Mouse (Mus musculus) hematopoietic stem cell, adult 5-6 weeks (primary cell): ENCODE results near the gene Ercc6l. TPM values are rescaled to one million over a fixed set of nuclear protein-coding genes. Genes with fewer than 3 reads are reported as not detected.

ENCODE experiments used
- ATAC-seq, 2 experiments: fragments of 125-278 bp in 1 of 2; replicated peaks in 1 of 2; 2 replicates each; pipeline ENCODE4 v1.8.0; 2016 to 2017; ENCODE audit warnings: inconsistent platforms in 2 of 2, mild to moderate bottlenecking in 2 of 2, moderate number of reproducible peaks in 2 of 2, low read depth in 1 of 2, moderate TSS enrichment in 1 of 2; ENCODE audit not compliant: low FRiP score in 2 of 2, poor library complexity in 2 of 2, severe bottlenecking in 2 of 2, insufficient read depth in 1 of 2, low TSS enrichment in 1 of 2
- total RNA-seq: library from RNA; stranded (forward); fragments of 172-1452, 232-1000 nt; gene quantifications from 2 replicates; pipeline ENCODE4 v1.2.3, GENCODE M21; 2017

Ercc6l gene
- 18.9 and 25.4 TPM in 2 replicates for total RNA-seq

DNA sequence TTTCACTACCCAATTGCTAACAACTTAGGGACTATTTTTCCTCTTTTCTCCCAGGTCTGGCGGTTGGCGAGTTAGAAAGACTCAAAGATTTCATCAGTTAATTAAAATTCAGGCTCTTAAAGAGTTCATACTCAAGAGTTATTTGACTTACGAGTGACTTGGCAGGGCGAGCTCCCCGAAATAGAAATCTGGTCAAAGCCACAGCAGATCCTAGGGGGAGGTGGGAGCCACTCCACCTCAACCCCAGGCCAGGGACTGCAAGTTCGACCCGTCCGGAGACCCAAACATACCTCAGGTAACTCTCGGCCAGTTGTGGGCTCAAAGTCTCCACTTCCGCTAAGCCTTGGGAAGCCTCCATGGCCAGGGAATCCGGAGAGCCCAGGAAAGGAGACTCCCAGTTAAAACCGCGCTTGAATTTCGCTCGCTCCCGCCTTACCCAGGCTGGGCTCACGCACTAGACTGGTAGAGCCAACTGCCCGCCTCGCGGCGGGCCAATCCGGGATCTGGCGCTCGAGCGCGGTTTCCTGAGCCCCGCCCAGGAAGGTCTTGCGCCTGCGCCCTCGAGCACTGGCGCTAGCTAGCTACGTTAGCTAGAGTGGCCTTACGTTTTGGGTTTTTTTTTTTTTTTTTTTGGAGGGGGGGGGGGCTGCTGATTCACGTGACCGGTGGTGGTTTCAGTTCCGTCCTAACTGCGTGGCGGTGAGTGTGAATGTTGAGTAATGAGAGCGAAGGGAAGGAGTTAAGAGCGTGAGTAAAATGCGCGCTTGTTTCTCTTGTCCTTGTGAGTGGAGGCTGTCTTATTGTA is at the start of gene Ercc6l:
Ercc6l (minus strand) TSS at position 474 of the 805 bp plus-strand sequence.
- ATAC-seq: peak; percentile 97

- ATAC-seq: no peak
Measured at GRCm38 (mm10) chrX:102190840-102191239, 33.9 kb upstream of the Ercc6l start.

GRCm38 (mm10) chrX:102189581-102189980 is 32.7 kb upstream of the Ercc6l start:
- no peak for ATAC-seq

GRCm38 (mm10) chrX:102188712-102189497 is 32.0 kb upstream of the Ercc6l start, which contains the start of gene Rps4x:
Gene Rps4x (minus strand): TSS chrX:102189394.
- ATAC-seq: peak; percentile 97 to 98

DNA sequence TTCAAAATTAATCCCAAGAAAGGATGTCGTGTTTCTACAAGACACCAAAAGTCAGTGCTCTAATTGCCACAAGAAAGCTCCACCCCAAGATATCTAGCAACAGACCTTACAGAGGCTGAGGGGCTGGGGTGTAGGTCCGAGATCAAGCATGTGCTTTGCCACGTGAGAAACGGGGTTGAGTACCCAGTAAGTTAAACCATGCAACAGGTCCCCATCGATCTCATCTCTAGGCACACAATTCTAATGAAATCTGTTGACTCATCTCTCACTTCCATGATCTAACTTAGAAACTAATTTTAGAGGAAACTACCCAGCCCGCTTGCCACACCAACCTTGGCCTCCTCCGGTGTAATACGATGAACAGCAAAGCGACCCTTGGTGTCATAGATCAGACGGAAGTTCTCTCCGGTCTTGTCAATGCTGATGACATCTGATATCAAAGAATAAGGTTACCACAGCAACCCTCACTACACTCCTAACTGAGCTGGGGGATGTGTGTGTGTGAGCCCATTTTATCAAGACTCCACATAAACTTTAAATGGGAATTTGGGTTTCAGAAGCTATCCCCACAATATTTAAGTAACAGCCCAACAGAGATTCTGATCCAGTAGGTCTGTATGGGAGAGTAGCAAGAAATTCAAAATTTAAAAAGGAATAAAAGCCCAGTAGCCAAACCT is 30.3 kb upstream of the Ercc6l start:
- no peak for ATAC-seq

DNA sequence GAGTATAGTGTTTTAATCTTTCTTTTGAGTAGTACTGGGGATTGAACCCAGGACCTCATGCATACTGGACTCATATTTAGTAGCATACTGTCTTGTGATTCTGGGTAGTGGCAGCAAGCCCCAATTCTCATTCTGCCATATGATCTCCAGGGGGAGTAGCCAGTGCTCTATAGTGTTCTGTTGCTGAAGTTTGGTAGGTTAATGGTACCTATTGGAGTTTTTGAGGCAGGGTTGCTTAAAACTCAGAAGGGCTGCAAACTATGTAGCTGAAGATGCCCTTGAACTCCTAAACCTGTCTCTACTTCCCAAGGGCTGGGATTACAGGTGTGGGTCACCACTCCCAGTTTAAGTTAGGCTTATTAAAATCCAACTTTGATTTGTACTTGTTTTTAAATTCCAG is 25.7 kb upstream of the Ercc6l start:
- no peak for ATAC-seq

DNA sequence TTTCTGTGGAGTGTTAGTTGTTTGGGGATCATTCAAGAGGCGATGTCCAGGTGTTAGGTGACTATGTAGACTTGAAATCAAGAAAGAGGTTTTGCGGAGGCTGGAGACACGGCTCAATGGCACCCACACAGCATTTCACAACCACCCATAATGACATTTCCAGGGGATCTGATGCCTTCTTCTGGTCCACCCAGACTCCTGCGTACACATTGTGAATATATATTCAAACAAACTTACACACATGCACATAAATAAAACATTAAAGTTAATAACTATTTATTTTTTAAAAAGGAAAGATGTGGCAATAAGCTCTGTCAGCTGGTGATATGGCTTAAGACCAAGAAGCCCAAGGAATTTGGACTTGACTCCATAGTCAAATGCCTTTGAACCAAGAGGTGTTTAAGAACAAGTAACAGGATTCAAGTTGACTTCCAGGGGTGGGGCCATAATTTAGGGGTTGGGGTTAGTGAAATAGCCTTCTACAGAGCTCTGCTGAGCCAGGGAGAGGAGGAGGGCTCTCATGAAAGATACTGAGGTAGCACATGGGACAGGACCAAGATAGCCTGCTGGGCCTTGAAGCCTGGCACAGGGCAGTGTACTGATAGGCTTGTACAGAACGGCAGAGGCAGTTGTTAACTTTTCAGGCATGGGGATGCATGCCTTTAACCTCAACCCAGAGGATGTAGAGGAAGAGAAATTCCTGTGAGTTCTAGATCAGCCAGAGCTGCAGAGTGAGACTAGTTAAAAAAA is 18.8 kb upstream of the Ercc6l start:
- ATAC-seq: no peak

- no peak for ATAC-seq
Measured at GRCm38 (mm10) chrX:102170900-102171299, 14.0 kb upstream of the Ercc6l start.

DNA sequence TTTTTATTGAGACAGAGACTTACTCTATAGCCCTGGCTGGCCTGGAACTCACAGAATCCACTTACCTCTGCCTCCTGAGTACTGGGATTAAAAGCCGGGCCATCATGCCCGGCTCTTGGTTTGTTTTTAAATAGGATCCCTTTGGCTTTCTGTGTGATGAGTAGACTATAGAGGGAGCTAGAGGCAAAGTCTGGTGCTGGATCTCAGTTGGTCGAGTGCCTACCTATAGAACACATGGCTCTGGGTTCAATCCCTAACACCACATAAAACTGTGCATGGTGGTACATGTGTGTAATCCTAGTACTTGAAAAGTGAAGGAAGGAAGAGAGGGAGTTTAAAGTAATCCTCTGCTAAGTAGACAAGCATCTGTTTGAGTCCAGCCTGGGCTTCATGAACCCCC is 13.2 kb upstream of the Ercc6l start:
- ATAC-seq: no peak

DNA sequence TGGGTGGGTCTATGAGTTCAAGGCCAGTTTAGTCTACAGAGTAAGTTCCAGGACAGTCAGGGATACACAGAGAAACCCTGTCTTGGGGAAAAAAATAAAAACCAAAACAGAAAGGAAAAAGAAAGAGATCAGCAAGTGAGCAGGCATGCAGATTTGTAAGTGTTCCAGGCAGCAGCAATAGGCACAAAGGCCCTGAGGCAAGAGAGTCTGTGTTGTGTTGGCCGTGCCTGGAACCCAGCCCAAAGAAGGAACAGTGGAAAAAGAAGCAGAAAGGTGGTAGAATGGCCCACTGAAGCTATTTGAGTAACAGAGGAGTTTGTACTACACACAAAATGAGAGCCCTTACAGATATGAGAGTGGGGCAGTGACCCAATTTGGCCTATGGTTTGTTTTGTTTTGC is 12.8 kb upstream of the Ercc6l start:
- no peak for ATAC-seq

DNA sequence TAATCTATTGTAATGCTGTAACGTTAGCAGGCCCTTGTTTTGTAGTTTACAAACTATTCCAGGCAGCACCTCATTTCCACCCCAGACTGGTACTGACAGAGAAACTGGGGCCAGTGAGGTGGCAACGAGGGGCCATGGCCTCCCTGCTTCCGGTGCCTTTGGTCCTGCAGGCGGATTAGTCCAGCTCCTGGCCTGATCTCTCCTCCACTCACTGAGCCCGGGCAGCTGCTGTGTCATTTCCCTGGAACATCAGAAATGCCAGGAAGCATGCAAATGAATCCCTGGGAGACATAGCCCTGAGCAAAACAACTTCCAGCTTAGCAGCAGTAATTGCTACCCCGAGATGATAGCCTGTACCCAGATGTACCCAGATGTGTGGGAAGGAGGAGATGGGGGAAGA is 10.1 kb upstream of the Ercc6l start:
- no peak for ATAC-seq

DNA sequence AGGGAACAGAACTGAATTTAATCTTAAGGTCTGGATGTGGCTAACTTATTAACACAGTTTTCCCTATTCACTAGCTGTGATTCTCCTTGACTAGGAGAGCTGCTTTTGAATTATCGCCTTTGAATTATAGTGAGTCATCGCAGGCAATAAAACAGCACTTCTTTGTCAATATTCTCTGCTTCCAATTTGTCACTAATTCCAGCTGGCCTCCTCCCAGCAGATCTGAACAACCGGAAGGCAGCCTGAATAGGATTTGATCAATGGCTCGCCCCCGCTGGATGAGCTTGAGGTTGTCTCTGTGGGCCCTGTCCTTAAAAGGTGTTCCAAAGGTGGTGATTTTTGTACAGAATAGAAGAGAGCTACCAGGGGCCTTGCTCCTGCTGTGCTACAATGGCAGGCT is 9.6 kb upstream of the Ercc6l start:
- no peak for ATAC-seq

DNA sequence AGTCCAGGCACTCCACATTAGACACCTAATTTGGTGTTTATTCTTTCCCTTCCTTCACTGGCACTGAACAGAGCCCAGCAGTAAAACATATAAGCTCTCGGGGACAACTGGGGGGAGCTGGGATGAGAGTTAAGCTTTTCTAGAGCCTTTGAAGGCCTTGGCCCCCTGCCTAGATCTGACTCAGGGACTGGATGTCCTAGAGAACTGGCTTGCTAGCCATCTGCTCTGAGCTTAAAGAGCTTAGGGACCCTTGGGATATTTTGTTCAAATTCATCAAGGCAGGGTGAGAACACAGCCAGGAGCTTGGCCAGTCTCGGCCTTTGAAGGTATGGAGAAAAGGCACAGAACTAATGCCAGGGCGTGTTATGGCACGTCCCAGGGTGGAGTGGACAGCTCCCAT is 6.6 kb upstream of the Ercc6l start:
- ATAC-seq: no peak

GRCm38 (mm10) chrX:102163096-102163495 is 6.2 kb upstream of the Ercc6l start:
- ATAC-seq: no peak

- ATAC-seq: no peak
Measured at GRCm38 (mm10) chrX:102160528-102160927, 3.6 kb upstream of the Ercc6l start.

- no peak for ATAC-seq
Measured at GRCm38 (mm10) chrX:102159778-102160177, 2.9 kb upstream of the Ercc6l start.

GRCm38 (mm10) chrX:102157423-102157791 is 516 bp upstream of the Ercc6l start:
- no peak for ATAC-seq
